Mouse (Mus musculus): Measurements from ENCODE around the gene Mucl3. TPM values are rescaled to one million over a fixed set of nuclear protein-coding genes. Genes with fewer than 3 reads are reported as not detected.
A peak's percentile ranks its signal among the peaks of the same experiment; 100 is the strongest.

The Mucl3 gene
- total and polyA plus RNA-seq, 3 experiments: 0.04 to 0.11 TPM; not detected in 1

DNA sequence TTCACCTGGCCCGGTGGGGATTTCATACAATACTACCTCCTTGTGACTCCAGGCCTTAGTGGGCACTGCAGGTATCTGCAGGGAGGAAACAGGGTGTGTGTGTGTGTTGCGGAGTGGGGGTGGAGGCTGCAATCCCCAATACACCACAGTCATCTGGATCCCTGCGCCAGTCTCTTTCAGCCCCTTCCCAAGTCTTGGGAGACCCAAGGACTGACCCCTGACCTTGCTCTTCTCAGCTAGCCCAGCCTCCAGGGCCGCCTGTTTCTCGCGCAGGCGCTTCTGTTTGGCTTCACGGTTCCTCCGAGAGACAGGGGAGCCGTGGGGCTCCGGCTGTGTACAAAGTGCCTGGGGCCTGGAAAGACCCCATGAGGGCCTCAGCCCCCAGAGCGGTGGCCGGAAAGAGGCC lies 23.4 kb upstream of the Mucl3 start:
- peak overlapping the region; percentile 71 to 86 for H3K4me3 ChIP-seq (ENCODE audit: control insufficient read depth in 1 of 2, insufficient read depth in 1 of 2, low read depth in 2 of 2, low read length in 2 of 2)
- peak; percentile 72 for DNase-seq (ENCODE audit: low read depth, low spot score)
- TF ChIP-seq MYC (IDR thresholded peaks at IDR 0.05; ENCODE audit: low read depth, low read length): no peak
- no peak for TF ChIP-seq TCF12 (IDR thresholded peaks at IDR 0.05; ENCODE audit: low read depth, low read length)
- TF ChIP-seq NRF1 (IDR thresholded peaks at IDR 0.05; ENCODE audit: insufficient read depth, low read depth, low read length, poor library complexity, severe bottlenecking): peak; percentile 68
- no peak for TF ChIP-seq GABPA (IDR thresholded peaks at IDR 0.05; ENCODE audit: low read depth, low read length)
- TF ChIP-seq E2F4 (IDR thresholded peaks at IDR 0.05; ENCODE audit: borderline replicate concordance, low read depth, low read length): no peak
- TF ChIP-seq ZMIZ1 (IDR thresholded peaks at IDR 0.05; ENCODE audit: low read depth, low read length): peak; percentile 31; the same call in 1 of the 2 replicates
- TF ChIP-seq ZC3H11A (IDR thresholded peaks at IDR 0.05; ENCODE audit: low read depth, low read length): no peak
- TF ChIP-seq SIN3A (IDR thresholded peaks at IDR 0.05; ENCODE audit: low read length): no peak; the same call in 1 of the 2 replicates
- TF ChIP-seq TBP (IDR thresholded peaks at IDR 0.05; ENCODE audit: low read depth, low read length): no peak
- no peak; the same call in 1 of the 2 replicates for TF ChIP-seq MXI1 (IDR thresholded peaks at IDR 0.05; ENCODE audit: low read depth, low read length)
- TF ChIP-seq SMC3 (IDR thresholded peaks at IDR 0.05; ENCODE audit: low read depth, low read length): no peak
- 0 out of 2 replicates have a peak, but pooled peaks have one; percentile 24 for TF ChIP-seq CHD1 (IDR thresholded peaks at IDR 0.05; ENCODE audit: low read depth, low read length)
- TF ChIP-seq UBTF (IDR thresholded peaks at IDR 0.05; ENCODE audit: borderline replicate concordance, insufficient read depth, low read depth, low read length): no peak
- peak overlapping the region; percentile 80 for H3K9ac ChIP-seq (ENCODE audit: control insufficient read depth, low read depth, low read length, poor library complexity, severe bottlenecking)
- no peaks in the 10 kb centered on the region for H3K27me3 ChIP-seq (ENCODE audit: control insufficient read depth in 1 of 2, insufficient read depth in 2 of 2, low read length in 2 of 2)
- peak overlapping the region; percentile 42 for H3K27ac ChIP-seq (ENCODE audit: control insufficient read depth, low read depth, low read length)
- H3K9me3 ChIP-seq (replicated peaks; ENCODE audit: insufficient read depth, low read length): no peaks in the 10 kb centered on the region
- H3K36me3 ChIP-seq (ENCODE audit: control insufficient read depth in 1 of 2, insufficient read depth in 2 of 2, low read length in 2 of 2): no peaks in the 10 kb centered on the region
- peaks cover 0 to 4% of the 10 kb centered on the region in 2 experiments; a peak in 2 of 4 replicates for H3K4me1 ChIP-seq (ENCODE audit: control insufficient read depth in 1 of 2, insufficient read depth in 2 of 2, low read length in 2 of 2)
- peaks cover 6% of the 10 kb centered on the region for H3K79me2 ChIP-seq (ENCODE audit: control insufficient read depth, insufficient read depth, low read length, poor library complexity)

- peak; percentile 84 for DNase-seq (ENCODE audit: low read depth, low spot score)
- H3K4me3 ChIP-seq (ENCODE audit: control insufficient read depth in 1 of 2, insufficient read depth in 1 of 2, low read depth in 2 of 2, low read length in 2 of 2): no peak overlapping the region; a peak in 1 of 4 replicates
- no peaks in the 10 kb centered on the region for H3K36me3 ChIP-seq (ENCODE audit: control insufficient read depth in 1 of 2, insufficient read depth in 2 of 2, low read length in 2 of 2)
Observed at GRCm38 (mm10) chr17:35665957-35666515, 22.5 kb upstream of the Mucl3 start.

More at GRCm38 (mm10) chr17:35665957-35666515, 22.5 kb upstream of the Mucl3 start:
- no peaks in the 10 kb centered on the region for H3K9me3 ChIP-seq (replicated peaks; ENCODE audit: insufficient read depth, low read length)
- TF ChIP-seq CTCF (IDR thresholded peaks at IDR 0.05 in 2 of 3, conservative IDR thresholded peaks at IDR 0.05 in 1 of 3; ENCODE audit: control insufficient read depth in 1 of 3, insufficient read depth in 1 of 3, low read depth in 2 of 3, low read length in 3 of 3, poor library complexity in 1 of 3, severe bottlenecking in 1 of 3) (peak; percentile 28 to 74 (median 68); a peak in 5 of 6 replicates), E2F4 (IDR thresholded peaks at IDR 0.05; ENCODE audit: borderline replicate concordance, low read depth, low read length) (no peak), RAD21 (IDR thresholded peaks at IDR 0.05; ENCODE audit: low read depth, low read length) (peak; percentile 60), SMC3 (IDR thresholded peaks at IDR 0.05; ENCODE audit: low read depth, low read length) (peak; percentile 44), MAX (IDR thresholded peaks at IDR 0.05; ENCODE audit: low read length) (no peak), ELF1 (IDR thresholded peaks at IDR 0.05; ENCODE audit: low read depth, low read length) (0 out of 2 replicates have a peak, but pooled peaks have one; percentile 14), CHD2 (IDR thresholded peaks at IDR 0.05; ENCODE audit: low read length) (no peak), NRF1 (IDR thresholded peaks at IDR 0.05; ENCODE audit: insufficient read depth, low read depth, low read length, poor library complexity, severe bottlenecking) (no peak), POLR2A (IDR thresholded peaks at IDR 0.05; ENCODE audit: control insufficient read depth in 1 of 2, insufficient read depth in 1 of 2, low read depth in 1 of 2, low read length in 2 of 2, poor library complexity in 1 of 2) (no peak), MXI1 (IDR thresholded peaks at IDR 0.05; ENCODE audit: low read depth, low read length) (no peak)
- no peaks in the 10 kb centered on the region for H3K27me3 ChIP-seq (ENCODE audit: control insufficient read depth in 1 of 2, insufficient read depth in 2 of 2, low read length in 2 of 2)
- peaks cover 6% of the 10 kb centered on the region for H3K79me2 ChIP-seq (ENCODE audit: control insufficient read depth, insufficient read depth, low read length, poor library complexity)
- H3K27ac ChIP-seq (ENCODE audit: control insufficient read depth, low read depth, low read length): no peak overlapping the region
- no peak overlapping the region for H3K9ac ChIP-seq (ENCODE audit: control insufficient read depth, low read depth, low read length, poor library complexity, severe bottlenecking)
- H3K4me1 ChIP-seq (ENCODE audit: control insufficient read depth in 1 of 2, insufficient read depth in 2 of 2, low read length in 2 of 2): peaks cover 0 to 4% of the 10 kb centered on the region in 2 experiments; a peak in 2 of 4 replicates

Data from MEL (cell line).